Mouse (Mus musculus) kidney, adult 2 months (tissue): ENCODE results near the gene Gjb3. TPM values are rescaled to one million over a fixed set of nuclear protein-coding genes. Genes with fewer than 3 reads are reported as not detected.

ENCODE experiments used
- DNase-seq: peaks from one replicate; pipeline ENCODE4 v3.0.0; 2021
- H3K27ac ChIP-seq: fragments of 200-500 bp; 2 replicates; pipeline ENCODE4 v1.5.1; 2012; ENCODE audit warnings: low read depth, low read length, control low read depth, inconsistent platforms; ENCODE audit not compliant: insufficient read depth
- H3K27me3 ChIP-seq: fragments of 200-500 bp; replicated peaks from 2 replicates; pipeline ENCODE4 v1.6.1; 2012; ENCODE audit warnings: mild to moderate bottlenecking, moderate library complexity, low read length, inconsistent platforms; ENCODE audit not compliant: control insufficient read depth, insufficient read depth
- H3K36me3 ChIP-seq: fragments of 200-500 bp; 2 replicates; pipeline ENCODE4 v1.6.1; 2012; ENCODE audit warnings: mild to moderate bottlenecking, moderate library complexity, low read length, inconsistent platforms; ENCODE audit not compliant: control insufficient read depth, insufficient read depth
- H3K4me1 ChIP-seq: fragments of 200-500 bp; 2 replicates; pipeline ENCODE4 v1.6.1; 2011; ENCODE audit warnings: low read length; ENCODE audit not compliant: control insufficient read depth, insufficient read depth
- H3K4me3 ChIP-seq: fragments of 200-500 bp; 2 replicates; pipeline ENCODE4 v1.5.1; 2011; ENCODE audit warnings: mild to moderate bottlenecking, low read depth, low read length, control low read depth; ENCODE audit not compliant: insufficient read depth
- CTCF ChIP-seq: fragments of 200-500 bp; conservative IDR thresholded peaks from 2 replicates; pipeline ENCODE4 v1.5.1; 2011; ENCODE audit warnings: low read depth, mild to moderate bottlenecking, control low read depth, low read length, moderate library complexity, mixed read lengths; ENCODE audit not compliant: insufficient read depth, insufficient read length
- POLR2A ChIP-seq: fragments of 200-500 bp; IDR thresholded peaks from one replicate; pipeline ENCODE4 v1.6.1; 2011; ENCODE audit warnings: low read depth, low read length, control low read depth
- WGBS: fragments of 180-500 bp; shearing (Covaris S2); methylation state at CpG from one replicate; pipeline ENCODE4 v1.1.7; 2018; 5-methylcytosine and 5-hydroxymethylcytosine counted together
- polyA plus RNA-seq: library from polyadenylated mRNA; depleted of rRNA; stranded (reverse); fragments of >200 nt; gene quantifications from 2 replicates; pipeline ENCODE4 v1.2.3, GENCODE M21; 2012

Gene Gjb3
- polyA plus RNA-seq, 1 experiment: 0.44 TPM

GRCm38 (mm10) chr4:127313861-127314260, 16.8 kb downstream of the Gjb3 start, which contains the start of gene Gja4:
Gene Gja4, minus strand, starts transcription at chr4:127314039.
- Histone ChIP-seq H3K27me3 (no peaks in the 10 kb centered on the region), H3K4me3 (peak within 1 kb of the TSS; percentile 60), H3K36me3 (no peaks in the 10 kb centered on the region), H3K4me1 (no peaks in the 10 kb centered on the region), H3K27ac (0 out of 2 replicates have a peak within 1 kb of the TSS, but pooled peaks have one; percentile 22)
- DNase-seq: peak; percentile 87
- TF ChIP-seq CTCF (peak; percentile 39), POLR2A (no peak)
- under 1% methylated on average over 25 of the region's 25 CpGs for WGBS

DNA sequence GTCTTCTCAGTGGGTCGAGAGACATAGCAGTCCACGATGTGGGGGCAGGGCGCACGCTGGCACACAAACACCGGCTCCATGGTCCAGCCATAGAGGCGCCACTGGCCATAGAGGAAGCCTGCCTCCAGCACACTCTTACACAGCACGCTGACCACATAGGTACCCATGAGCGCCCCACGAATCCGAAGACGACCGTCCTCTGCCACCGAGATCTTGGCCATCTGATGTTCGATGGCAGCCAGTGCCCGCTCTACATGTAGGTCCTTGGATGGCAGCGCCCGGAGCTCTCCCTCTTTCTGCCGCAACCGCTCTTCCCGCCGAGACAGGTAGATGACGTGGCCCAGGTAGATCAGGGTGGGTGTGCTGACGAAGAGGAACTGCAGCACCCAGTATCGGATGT, 18.3 kb downstream of the Gjb3 start:
- no peaks in the 10 kb centered on the region for H3K36me3 ChIP-seq
- no peaks in the 10 kb centered on the region for H3K4me1 ChIP-seq
- no peak for DNase-seq
- TF ChIP-seq POLR2A (no peak), CTCF (no peak)
- WGBS: 77% methylated on average over 24 of the region's 24 CpGs
- H3K27me3 ChIP-seq: no peaks in the 10 kb centered on the region
- H3K4me3 ChIP-seq: peak overlapping the region; percentile 60
- no peak overlapping the region for H3K27ac ChIP-seq

DNA sequence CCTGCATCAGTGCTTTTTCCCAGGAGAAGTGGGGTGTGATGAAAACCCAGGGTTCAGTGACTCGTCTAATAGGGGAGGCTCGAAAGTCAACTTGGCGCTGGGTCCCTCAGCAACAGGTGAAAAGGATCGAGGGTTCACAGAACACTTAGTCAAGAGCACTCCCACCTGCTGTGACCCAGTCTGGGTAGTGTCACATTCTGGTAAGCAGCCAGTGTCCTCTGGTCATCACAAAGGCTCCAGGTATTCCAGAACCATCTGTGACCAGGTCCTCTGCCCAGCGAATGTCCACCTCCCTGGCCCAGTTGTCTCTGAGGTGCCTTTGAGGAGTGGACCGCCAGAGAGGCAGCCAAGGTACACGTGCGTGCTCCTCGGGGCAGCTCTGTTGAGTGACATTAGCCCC, 19.1 kb downstream of the Gjb3 start:
- WGBS: 44% methylated on average over 9 of the region's 9 CpGs
- Histone ChIP-seq H3K27ac (no peak overlapping the region), H3K27me3 (no peaks in the 10 kb centered on the region), H3K4me1 (no peaks in the 10 kb centered on the region), H3K4me3 (peak overlapping the region; percentile 12; the same call in 1 of the 2 replicates), H3K36me3 (no peaks in the 10 kb centered on the region)
- no peak for DNase-seq
- TF ChIP-seq POLR2A: no peak
- no peak for TF ChIP-seq CTCF

GRCm38 (mm10) chr4:127306915-127307314, 23.7 kb downstream of the Gjb3 start:
- Histone ChIP-seq H3K4me1 (no peaks in the 10 kb centered on the region), H3K36me3 (no peaks in the 10 kb centered on the region), H3K27me3 (no peaks in the 10 kb centered on the region), H3K4me3 (no peak overlapping the region), H3K27ac (no peak overlapping the region)
- WGBS: 50% methylated on average over 2 of the region's 2 CpGs
- DNase-seq: no peak
- TF ChIP-seq POLR2A: no peak
- TF ChIP-seq CTCF: no peak

DNA sequence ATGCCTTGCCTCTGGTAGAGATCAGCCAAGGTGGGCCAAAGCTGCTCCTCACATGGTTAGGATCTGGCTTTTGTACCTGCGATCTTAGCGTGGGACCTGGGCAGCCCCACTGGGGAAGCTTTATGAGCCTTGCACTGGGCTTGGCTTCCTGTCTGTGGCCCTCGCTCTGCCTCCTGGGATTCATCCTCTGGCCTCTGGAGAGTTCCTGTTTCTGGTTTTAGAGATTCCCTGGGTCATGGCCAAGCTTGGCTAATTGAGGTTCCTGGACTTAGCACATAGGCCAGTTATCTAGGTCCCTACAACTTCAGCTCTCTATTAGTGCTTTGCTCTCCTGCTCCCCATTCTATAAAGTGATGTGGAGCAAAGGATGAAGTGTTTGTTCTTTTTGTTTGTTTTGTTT, 26.8 kb downstream of the Gjb3 start:
- H3K27me3 ChIP-seq: no peaks in the 10 kb centered on the region
- H3K4me1 ChIP-seq: no peaks in the 10 kb centered on the region
- peak; percentile 73 for DNase-seq
- H3K36me3 ChIP-seq: no peaks in the 10 kb centered on the region
- no peak overlapping the region for H3K4me3 ChIP-seq
- no peak overlapping the region for H3K27ac ChIP-seq
- no peak for TF ChIP-seq POLR2A
- no peak for TF ChIP-seq CTCF
- WGBS: 74% methylated on average over 3 of the region's 3 CpGs

DNA sequence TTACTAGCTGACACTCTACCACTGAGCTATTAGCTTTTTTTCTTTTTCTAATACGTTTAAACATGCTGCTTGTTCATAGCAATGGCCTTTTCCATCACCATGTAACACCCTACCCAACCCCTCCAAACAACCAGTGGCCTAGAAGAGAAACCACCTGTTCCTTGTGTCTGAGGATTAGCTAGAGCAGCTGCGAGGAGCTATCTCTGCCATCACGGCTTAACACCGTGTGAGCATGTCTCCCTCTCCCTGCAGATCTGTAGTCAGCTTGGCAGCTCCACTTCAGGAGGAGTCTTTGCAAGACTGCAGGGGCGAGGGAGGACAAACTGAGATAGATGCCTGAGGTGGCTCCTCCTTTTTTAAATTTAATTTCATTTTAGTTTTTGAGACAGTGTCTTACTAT, 30.1 kb downstream of the Gjb3 start:
- H3K36me3 ChIP-seq: no peaks in the 10 kb centered on the region
- 78% methylated on average over 5 of the region's 5 CpGs for WGBS
- H3K4me3 ChIP-seq: no peak overlapping the region
- no peaks in the 10 kb centered on the region for H3K4me1 ChIP-seq
- no peaks in the 10 kb centered on the region for H3K27me3 ChIP-seq
- no peak for DNase-seq
- no peak overlapping the region for H3K27ac ChIP-seq
- TF ChIP-seq CTCF (no peak), POLR2A (no peak)

- TF ChIP-seq POLR2A (no peak), CTCF (no peak)
- H3K27me3 ChIP-seq: no peaks in the 10 kb centered on the region
- 79% methylated on average over 5 of the region's 5 CpGs for WGBS
- no peak overlapping the region for H3K4me3 ChIP-seq
- no peak overlapping the region for H3K27ac ChIP-seq
- H3K36me3 ChIP-seq: no peaks in the 10 kb centered on the region
- no peaks in the 10 kb centered on the region for H3K4me1 ChIP-seq
- no peak for DNase-seq
Observed at GRCm38 (mm10) chr4:127292631-127293030, 38.0 kb downstream of the Gjb3 start.
